Mouse (Mus musculus) olfactory bulb, adult 2 months (tissue): ENCODE measurements around the gene Rsph1. TPM values are rescaled to one million over a fixed set of nuclear protein-coding genes. Genes with fewer than 3 reads are reported as not detected.
A peak's percentile ranks its signal among the peaks of the same experiment; 100 is the strongest.

Experiments
- H3K27ac ChIP-seq: fragments of 200-500 bp; 2 replicates; pipeline ENCODE4 v1.5.1; 2012; ENCODE audit warnings: low read depth, low read length; ENCODE audit not compliant: insufficient read depth
- H3K4me1 ChIP-seq: fragments of 200-500 bp; 2 replicates; pipeline ENCODE4 v1.6.1; 2012; ENCODE audit warnings: low read length; ENCODE audit not compliant: control insufficient read depth, insufficient read depth
- H3K4me3 ChIP-seq: fragments of 200-500 bp; 2 replicates; pipeline ENCODE4 v1.5.1; 2012; ENCODE audit warnings: mild to moderate bottlenecking, low read depth, low read length, moderate library complexity; ENCODE audit not compliant: insufficient read depth
- CTCF ChIP-seq: fragments of 200-500 bp; IDR thresholded peaks from 2 replicates; pipeline ENCODE4 v1.5.1; 2012; ENCODE audit warnings: low read depth, mild to moderate bottlenecking, low read length, moderate library complexity; ENCODE audit not compliant: insufficient read depth
- POLR2A ChIP-seq: fragments of 200-500 bp; IDR thresholded peaks from 2 replicates; pipeline ENCODE4 v1.6.1; 2012; ENCODE audit warnings: mild to moderate bottlenecking, low read depth, low read length, moderate library complexity; ENCODE audit not compliant: insufficient read depth
- WGBS: fragments of 180-500 bp; shearing (Covaris S2); methylation state at CpG from one replicate; pipeline ENCODE4 v1.1.7; 2018; 5-methylcytosine and 5-hydroxymethylcytosine counted together
- polyA plus RNA-seq: library from polyadenylated mRNA; stranded (reverse); fragments of >200 nt; gene quantifications from 2 replicates; pipeline ENCODE4 v1.2.4, GENCODE M21; 2012; ENCODE audit warnings: low replicate concordance; ENCODE audit not compliant: missing spikeins, insufficient read depth, insufficient read length

The Rsph1 gene
- polyA plus RNA-seq, 1 experiment: not detected

- H3K4me1 ChIP-seq: peaks cover 6% of the 10 kb centered on the region
- WGBS: 86% methylated on average over 1 of the region's 1 CpGs
- H3K27ac ChIP-seq: no peak overlapping the region
- TF ChIP-seq POLR2A (no peak), CTCF (no peak)
- no peak overlapping the region for H3K4me3 ChIP-seq
Observed at GRCm38 (mm10) chr17:31257149-31257548, 20.0 kb downstream of the Rsph1 start.

GRCm38 (mm10) chr17:31254463-31254931 is 22.7 kb downstream of the Rsph1 start:
- TF ChIP-seq POLR2A (no peak), CTCF (peak; percentile 46)
- no peak overlapping the region for H3K27ac ChIP-seq
- WGBS: 8% methylated on average over 9 of the region's 9 CpGs

GRCm38 (mm10) chr17:31253951-31254350 is 23.2 kb downstream of the Rsph1 start:
- Histone ChIP-seq H3K4me3 (no peak overlapping the region), H3K27ac (no peak overlapping the region), H3K4me1 (peaks cover 6% of the 10 kb centered on the region)
- TF ChIP-seq POLR2A (no peak), CTCF (no peak)
- 74% methylated on average over 5 of the region's 5 CpGs for WGBS

More at GRCm38 (mm10) chr17:31254463-31254931, 22.7 kb downstream of the Rsph1 start:
- Histone ChIP-seq H3K4me1 (peaks cover 6% of the 10 kb centered on the region), H3K4me3 (no peak overlapping the region)

- Histone ChIP-seq H3K27ac (no peak overlapping the region), H3K4me1 (no peaks in the 10 kb centered on the region), H3K4me3 (no peak overlapping the region)
- WGBS: 53% methylated on average over 5 of the region's 5 CpGs
- no peak for TF ChIP-seq CTCF
- no peak for TF ChIP-seq POLR2A
Observed at GRCm38 (mm10) chr17:31247144-31247543, 30.0 kb downstream of the Rsph1 start.

GRCm38 (mm10) chr17:31245321-31245720 is 31.9 kb downstream of the Rsph1 start:
- TF ChIP-seq POLR2A (no peak), CTCF (no peak)
- WGBS: 91% methylated on average over 5 of the region's 5 CpGs
- Histone ChIP-seq H3K27ac (no peak overlapping the region), H3K4me1 (no peaks in the 10 kb centered on the region), H3K4me3 (no peak overlapping the region)

- Histone ChIP-seq H3K4me1 (no peaks in the 10 kb centered on the region), H3K4me3 (no peak overlapping the region), H3K27ac (no peak overlapping the region)
- no peak for TF ChIP-seq POLR2A
- TF ChIP-seq CTCF: no peak
- 8% methylated on average over 1 of the region's 1 CpGs for WGBS
Observed at GRCm38 (mm10) chr17:31242764-31243163, 34.4 kb downstream of the Rsph1 start.

- TF ChIP-seq POLR2A: no peak
- TF ChIP-seq CTCF: no peak
- 88% methylated on average over 8 of the region's 8 CpGs for WGBS
- no peak overlapping the region for H3K27ac ChIP-seq
- no peaks in the 10 kb centered on the region for H3K4me1 ChIP-seq
- no peak overlapping the region for H3K4me3 ChIP-seq
Observed at GRCm38 (mm10) chr17:31241156-31241555, 36.0 kb downstream of the Rsph1 start.

- Histone ChIP-seq H3K27ac (no peak overlapping the region), H3K4me1 (no peaks in the 10 kb centered on the region), H3K4me3 (no peak overlapping the region)
- TF ChIP-seq CTCF (no peak), POLR2A (no peak)
- 83% methylated on average over 7 of the region's 7 CpGs for WGBS
Observed at GRCm38 (mm10) chr17:31238234-31239020, 38.8 kb downstream of the Rsph1 start.

GRCm38 (mm10) chr17:31235915-31236314 is 41.3 kb downstream of the Rsph1 start:
- peaks cover 7% of the 10 kb centered on the region for H3K4me1 ChIP-seq
- 96% methylated on average over 1 of the region's 1 CpGs for WGBS
- H3K27ac ChIP-seq: no peak overlapping the region
- TF ChIP-seq CTCF (no peak), POLR2A (no peak)
- H3K4me3 ChIP-seq: no peak overlapping the region
